Mouse (Mus musculus): ENCODE results near the gene Cenpi. TPM values are rescaled to one million over a fixed set of nuclear protein-coding genes. Genes with fewer than 3 reads are reported as not detected.

The Cenpi gene
- total RNA-seq, 2 experiments from 2014 or later, result 58.4 to 113 TPM

DNA sequence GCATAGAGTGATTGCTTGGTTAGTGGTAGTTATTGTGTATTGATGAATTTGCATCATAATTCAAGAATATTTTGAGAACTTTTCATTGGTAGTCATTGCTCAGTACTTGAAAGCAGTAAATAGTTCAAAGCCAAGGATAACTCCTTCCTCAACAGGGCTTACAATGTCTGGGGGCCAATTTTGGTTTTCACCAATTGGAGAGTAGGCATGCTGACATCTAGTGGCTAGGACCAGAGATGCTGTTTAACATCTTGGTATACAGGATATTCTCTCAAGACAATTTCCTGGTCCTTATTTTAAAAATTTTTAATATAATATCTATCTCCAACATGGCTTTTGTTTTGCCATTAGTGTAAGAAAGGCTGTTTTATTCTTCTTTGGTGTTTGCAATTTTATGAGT, 46.0 kb downstream of the Cenpi start:
- no peak for ATAC-seq (replicated peaks; ENCODE audit: low FRiP score, poor library complexity, severe bottlenecking)

GRCm38 (mm10) chrX:134359336-134359735, 51.5 kb downstream of the Cenpi start:
- no peak for ATAC-seq (replicated peaks; ENCODE audit: low FRiP score, poor library complexity, severe bottlenecking)

DNA sequence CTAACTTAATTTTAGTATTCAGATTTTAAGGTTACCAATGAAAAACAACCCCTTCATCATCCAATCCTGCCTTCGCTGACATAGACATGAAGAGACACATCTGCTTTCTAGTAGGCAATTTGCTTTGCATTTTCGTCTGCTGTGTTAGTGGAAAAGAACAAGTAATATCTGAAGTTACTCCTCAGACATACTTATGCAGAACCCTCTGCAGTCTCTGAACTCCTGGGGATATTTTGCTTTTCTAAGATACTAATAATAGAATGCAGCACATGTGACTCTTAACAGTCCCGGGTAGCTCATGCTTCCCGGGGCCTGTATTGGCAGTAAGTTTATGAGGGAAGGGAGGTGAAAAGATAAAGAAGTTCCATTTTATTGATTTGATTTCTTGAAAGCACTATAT, 54.3 kb downstream of the Cenpi start:
- ATAC-seq (replicated peaks; ENCODE audit: low FRiP score, poor library complexity, severe bottlenecking), result no peak

DNA sequence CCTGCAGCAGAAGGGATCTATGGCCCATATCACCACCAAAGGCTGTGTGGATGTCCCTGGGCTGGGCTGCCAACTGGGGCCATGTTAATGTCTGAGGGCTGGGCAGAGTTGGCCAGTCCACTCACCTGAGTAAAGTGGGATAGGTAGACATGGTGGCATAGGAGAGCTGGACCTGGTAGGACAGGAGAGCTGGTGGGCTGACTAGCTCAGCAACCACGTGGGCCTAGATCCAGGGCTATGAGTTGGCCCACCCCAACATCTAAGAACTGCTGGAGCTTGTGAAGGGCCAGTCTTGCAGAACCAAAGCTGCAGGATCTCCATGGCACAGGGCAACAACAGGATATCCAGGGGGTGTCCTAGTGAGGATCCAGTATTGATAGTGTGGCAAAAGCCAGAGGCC, 57.5 kb downstream of the Cenpi start:
- ATAC-seq (replicated peaks; ENCODE audit: low FRiP score, poor library complexity, severe bottlenecking), result no peak

GRCm38 (mm10) chrX:134366547-134366946, 58.7 kb downstream of the Cenpi start:
- ATAC-seq (replicated peaks; ENCODE audit: low FRiP score, poor library complexity, severe bottlenecking), result no peak

DNA sequence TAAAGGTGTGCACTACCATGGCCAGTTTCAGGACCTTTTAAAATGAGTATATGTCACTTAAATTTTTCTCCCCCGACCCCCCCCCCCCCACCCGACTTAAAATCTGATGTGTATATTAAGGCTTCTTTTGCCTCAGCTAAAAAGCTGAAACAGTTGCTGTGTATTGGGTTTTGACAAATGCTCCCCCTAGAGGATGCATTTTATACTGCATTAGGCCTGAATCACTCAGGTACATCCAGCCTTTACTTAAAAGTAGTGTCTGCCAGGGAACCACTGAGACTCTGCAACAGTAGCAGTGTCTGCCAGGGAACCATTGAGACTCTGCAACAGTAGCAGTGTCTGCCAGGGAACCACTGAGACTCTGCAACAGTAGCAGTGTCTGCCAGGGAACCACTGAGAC, 63.4 kb downstream of the Cenpi start:
- ATAC-seq (replicated peaks; ENCODE audit: low FRiP score, poor library complexity, severe bottlenecking), result no peak

- no peak for ATAC-seq (replicated peaks; ENCODE audit: low FRiP score, poor library complexity, severe bottlenecking)
Measured at GRCm38 (mm10) chrX:134374190-134374589, 66.3 kb downstream of the Cenpi start.

DNA sequence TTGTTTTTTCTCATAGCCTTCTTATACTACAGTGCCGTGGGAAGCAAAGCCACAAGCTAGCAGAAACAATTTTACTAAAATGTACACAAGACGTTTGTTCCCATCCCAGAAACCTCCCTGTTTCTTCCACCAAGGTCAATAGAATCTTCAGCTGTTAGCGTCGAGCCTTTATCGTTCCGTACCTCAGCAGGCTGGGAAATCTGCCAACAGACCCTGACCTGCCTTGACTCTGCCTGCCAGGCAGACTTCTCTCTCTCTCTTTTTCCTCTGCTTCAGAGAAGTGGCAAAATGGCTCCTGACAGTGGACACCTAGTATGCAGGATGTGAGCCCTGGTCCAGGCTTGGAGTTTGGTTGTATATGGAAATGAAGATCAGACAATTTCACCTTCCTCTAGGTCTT, 77.0 kb downstream of the Cenpi start:
- no peak for ATAC-seq (replicated peaks; ENCODE audit: low FRiP score, poor library complexity, severe bottlenecking)

DNA sequence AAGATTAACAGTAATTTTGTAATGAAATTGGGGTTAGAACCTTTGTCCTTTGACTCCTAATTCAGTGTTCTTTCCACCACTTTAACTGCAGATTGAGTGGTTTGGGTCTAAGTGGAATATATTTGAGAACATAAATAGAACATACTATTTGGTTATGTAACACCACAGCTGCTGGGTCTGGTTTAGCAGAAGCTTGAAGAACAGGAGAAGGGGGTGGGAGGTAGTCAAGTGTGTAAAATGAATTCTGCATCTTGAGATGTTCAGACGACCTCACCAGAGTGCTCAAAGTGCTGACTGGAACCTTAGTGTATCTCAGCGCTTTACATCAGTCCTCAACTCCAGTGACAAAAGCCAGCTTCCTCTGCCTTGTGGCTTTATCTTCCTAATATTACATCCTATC, 91.1 kb downstream of the Cenpi start:
- no peak for ATAC-seq (replicated peaks; ENCODE audit: low FRiP score, poor library complexity, severe bottlenecking)

DNA sequence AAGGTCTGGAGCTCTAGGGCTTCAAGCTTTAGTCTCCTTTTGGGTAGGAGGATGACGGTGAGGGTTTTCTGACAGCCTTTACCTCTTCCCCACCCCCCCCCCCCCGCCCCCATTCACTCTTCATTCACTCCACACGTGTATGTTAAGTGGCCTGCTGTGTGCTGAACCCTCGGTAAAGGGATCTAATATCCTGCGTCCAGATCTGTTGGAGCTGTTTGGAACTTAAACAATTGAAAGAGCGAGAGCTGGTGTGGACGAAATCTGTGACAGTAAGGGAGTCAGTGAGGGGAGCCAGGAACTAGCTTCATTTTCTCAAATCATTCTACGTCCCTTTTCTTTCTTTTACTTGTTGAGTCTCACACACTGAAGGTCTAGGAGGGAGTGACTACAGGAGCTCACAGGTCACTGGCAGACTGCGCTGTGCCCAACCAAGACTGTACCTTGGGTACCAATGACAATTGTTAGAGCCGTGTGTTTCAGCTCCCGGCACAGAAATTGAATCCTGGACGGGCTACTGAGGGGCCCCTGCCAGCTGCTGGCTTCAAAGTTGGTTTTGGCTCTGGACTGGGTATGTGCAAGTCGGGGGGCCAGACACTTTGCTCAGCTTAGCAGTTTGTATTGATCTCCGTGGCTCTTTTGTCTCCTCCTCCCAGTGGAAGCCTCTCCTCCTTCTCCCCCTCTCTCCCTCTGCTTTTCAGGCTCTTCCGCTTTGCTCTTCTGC, 96.1 kb downstream of the Cenpi start, which contains the start of gene Drp2:
Gene Drp2, plus strand, starts transcription at position 689 of the 721 bp plus-strand sequence.
- no peak for ATAC-seq (replicated peaks; ENCODE audit: low FRiP score, poor library complexity, severe bottlenecking)

- ATAC-seq (replicated peaks; ENCODE audit: low FRiP score, poor library complexity, severe bottlenecking), result no peak
Measured at GRCm38 (mm10) chrX:134404584-134404955, 96.7 kb downstream of the Cenpi start.

GRCm38 (mm10) chrX:134409354-134409900, 101.5 kb downstream of the Cenpi start:
- ATAC-seq (replicated peaks; ENCODE audit: low FRiP score, poor library complexity, severe bottlenecking), result no peak

DNA sequence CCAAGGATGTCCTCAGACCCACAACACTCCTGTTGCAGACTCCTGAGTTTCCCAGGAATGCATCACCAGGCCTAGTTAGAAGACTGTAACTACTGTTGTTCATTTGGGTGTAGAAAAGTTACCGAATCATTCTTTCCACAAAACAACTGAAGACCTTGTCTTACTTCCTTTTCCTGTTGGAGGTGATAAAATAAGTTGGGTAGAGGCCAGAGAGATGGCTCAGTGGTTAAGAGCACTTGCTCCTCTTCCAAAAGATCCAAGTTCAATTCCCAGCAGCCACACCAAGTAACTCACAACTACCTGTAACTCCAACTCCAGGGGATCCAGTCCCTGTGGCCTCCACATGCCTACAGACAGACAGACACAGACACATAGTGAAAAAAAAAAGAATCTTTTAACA, 104.2 kb downstream of the Cenpi start:
- ATAC-seq (replicated peaks; ENCODE audit: low FRiP score, poor library complexity, severe bottlenecking), result no peak

Other genes starting within 250 kb of the Cenpi start
- gene Cstf2, start 248.9 kb upstream of the Cenpi start, total RNA-seq (2015; ENCODE audit: low replicate concordance), result 29.2 and 41.5 TPM in 2 replicates
- 19.5 and 61.5 TPM in 2 replicates for gene Cstf2, start 248.9 kb upstream of the Cenpi start, total RNA-seq (2017; ENCODE audit: low replicate concordance)
- not detected in 2 replicates for gene Xkrx, start 146.0 kb upstream of the Cenpi start, total RNA-seq (2015; ENCODE audit: low replicate concordance)
- gene Xkrx, start 146.0 kb upstream of the Cenpi start, total RNA-seq (2017; ENCODE audit: low replicate concordance), result not detected in 2 replicates
- not detected in 2 replicates for gene Arl13a, start 120.6 kb upstream of the Cenpi start, total RNA-seq (2015; ENCODE audit: low replicate concordance)
- not detected in 2 replicates for gene Arl13a, start 120.6 kb upstream of the Cenpi start, total RNA-seq (2017; ENCODE audit: low replicate concordance)
- gene Nox1, start 86.1 kb upstream of the Cenpi start, total RNA-seq (2015; ENCODE audit: low replicate concordance), result not detected in 2 replicates
- gene Nox1, start 86.1 kb upstream of the Cenpi start, total RNA-seq (2017; ENCODE audit: low replicate concordance), result not detected in 2 replicates
- gene Trmt2b, start 31.1 kb upstream of the Cenpi start, total RNA-seq (2015; ENCODE audit: low replicate concordance), result 10.5 and 12.6 TPM in 2 replicates
- 7.7 and 8.0 TPM in 2 replicates for gene Trmt2b, start 31.1 kb upstream of the Cenpi start, total RNA-seq (2017; ENCODE audit: low replicate concordance)
- gene Tmem35a, start 12.9 kb upstream of the Cenpi start, total RNA-seq (2015; ENCODE audit: low replicate concordance), result not detected in 2 replicates
- not detected in 2 replicates for gene Tmem35a, start 12.9 kb upstream of the Cenpi start, total RNA-seq (2017; ENCODE audit: low replicate concordance)
- 2.2 and 6.7 TPM in 2 replicates for gene Drp2, start 96.5 kb downstream of the Cenpi start, total RNA-seq (2015; ENCODE audit: low replicate concordance)
- gene Drp2, start 96.5 kb downstream of the Cenpi start, total RNA-seq (2017; ENCODE audit: low replicate concordance), result 3.9 and 4.4 TPM in 2 replicates
- not detected in 2 replicates for gene Taf7l, start 168.4 kb downstream of the Cenpi start, total RNA-seq (2015; ENCODE audit: low replicate concordance)
- gene Taf7l, start 168.4 kb downstream of the Cenpi start, total RNA-seq (2017; ENCODE audit: low replicate concordance), result not detected in 2 replicates
- gene Timm8a1, start 233.8 kb downstream of the Cenpi start, total RNA-seq (2015; ENCODE audit: low replicate concordance), result 13.8 and 15.9 TPM in 2 replicates
- 6.4 and 12.6 TPM in 2 replicates for gene Timm8a1, start 233.8 kb downstream of the Cenpi start, total RNA-seq (2017; ENCODE audit: low replicate concordance)